Mouse (Mus musculus): ENCODE measurements around the gene Zmynd8.

The Zmynd8 gene

GRCm38 (mm10) chr2:165879403-165880178 lies 19.2 kb downstream of the Zmynd8 start:
- DNase-seq (ENCODE audit: low spot score) = peak; percentile 72

- peak; percentile 39 for DNase-seq (ENCODE audit: low spot score)
These were observed 19.9 kb downstream of the Zmynd8 start for GRCm38 (mm10) chr2:165878907-165879361.

- DNase-seq (ENCODE audit: low spot score) = no peak
These were observed 20.7 kb downstream of the Zmynd8 start for GRCm38 (mm10) chr2:165878021-165878585.

- no peak for DNase-seq (ENCODE audit: low spot score)
These were observed 21.6 kb downstream of the Zmynd8 start for GRCm38 (mm10) chr2:165877180-165877579.

GRCm38 (mm10) chr2:165876201-165876918 lies 22.5 kb downstream of the Zmynd8 start:
- DNase-seq (ENCODE audit: low spot score) = peak; percentile 51

GRCm38 (mm10) chr2:165875406-165875955 lies 23.3 kb downstream of the Zmynd8 start:
- no peak for DNase-seq (ENCODE audit: low spot score)

GRCm38 (mm10) chr2:165874461-165875339 lies 24.1 kb downstream of the Zmynd8 start:
- DNase-seq (ENCODE audit: low spot score) = peak; percentile 81

- DNase-seq (ENCODE audit: low spot score) = no peak
These were observed 25.0 kb downstream of the Zmynd8 start for GRCm38 (mm10) chr2:165873777-165874176.

GRCm38 (mm10) chr2:165873196-165873595 lies 25.6 kb downstream of the Zmynd8 start:
- no peak for DNase-seq (ENCODE audit: low spot score)

GRCm38 (mm10) chr2:165869257-165869656 lies 29.6 kb downstream of the Zmynd8 start:
- DNase-seq (ENCODE audit: low spot score) = no peak

GRCm38 (mm10) chr2:165868522-165869175 lies 30.2 kb downstream of the Zmynd8 start:
- peak; percentile 42 for DNase-seq (ENCODE audit: low spot score)

GRCm38 (mm10) chr2:165867549-165867948 lies 31.3 kb downstream of the Zmynd8 start:
- no peak for DNase-seq (ENCODE audit: low spot score)

GRCm38 (mm10) chr2:165866951-165867387 lies 31.8 kb downstream of the Zmynd8 start:
- DNase-seq (ENCODE audit: low spot score) = no peak

GRCm38 (mm10) chr2:165866412-165866811 lies 32.4 kb downstream of the Zmynd8 start:
- no peak for DNase-seq (ENCODE audit: low spot score)

- no peak for DNase-seq (ENCODE audit: low spot score)
These were observed 34.0 kb downstream of the Zmynd8 start for GRCm38 (mm10) chr2:165864769-165865168.

GRCm38 (mm10) chr2:165861683-165862594 lies 36.9 kb downstream of the Zmynd8 start:
- peak; percentile 42 for DNase-seq (ENCODE audit: low spot score)

- no peak for DNase-seq (ENCODE audit: low spot score)
These were observed 37.7 kb downstream of the Zmynd8 start for GRCm38 (mm10) chr2:165860962-165861682.

- no peak for DNase-seq (ENCODE audit: low spot score)
These were observed 38.4 kb downstream of the Zmynd8 start for GRCm38 (mm10) chr2:165860447-165860846.
